Mouse (Mus musculus) urinary bladder, adult 18-20 months (tissue): ENCODE data around the gene Sulf2.
A peak's percentile ranks its signal among the peaks of the same experiment; 100 is the strongest.
"Not testable (repeated sequence)": the region's sequence is repeated elsewhere in the genome, so short reads cannot be mapped to it uniquely, and the experiment has no call there.

Source experiments
- DNase-seq, 2 experiments: peaks; one replicate each; pipeline ENCODE4 v3.0.0; 2022; ENCODE audit warnings: low spot score in 2 of 2, mixed read lengths in 2 of 2

Sulf2 gene

GRCm38 (mm10) chr2:166088991-166089390, 66.5 kb downstream of the Sulf2 start:
- DNase-seq = no peak

GRCm38 (mm10) chr2:166086457-166087233, 68.8 kb downstream of the Sulf2 start:
- DNase-seq = no peak

- no peak for DNase-seq
Observed at GRCm38 (mm10) chr2:166085780-166086179, 69.7 kb downstream of the Sulf2 start.

- not testable (repeated sequence) for DNase-seq
Observed at GRCm38 (mm10) chr2:166084964-166085363, 70.5 kb downstream of the Sulf2 start.

- no peak for DNase-seq
Observed at GRCm38 (mm10) chr2:166084111-166084510, 71.4 kb downstream of the Sulf2 start.

- no peak for DNase-seq
Observed at GRCm38 (mm10) chr2:166083542-166084031, 71.9 kb downstream of the Sulf2 start.

- no peak for DNase-seq
Observed at GRCm38 (mm10) chr2:166082661-166083060, 72.8 kb downstream of the Sulf2 start.

GRCm38 (mm10) chr2:166082193-166082592, 73.3 kb downstream of the Sulf2 start:
- DNase-seq = peak; percentile 54 to 58

- DNase-seq = peak; percentile 47 to 63
Observed at GRCm38 (mm10) chr2:166080967-166081750, 74.3 kb downstream of the Sulf2 start.

- DNase-seq = peak; percentile 60 to 62
Observed at GRCm38 (mm10) chr2:166079961-166080885, 75.2 kb downstream of the Sulf2 start.

- DNase-seq = peak in 1 of 2 experiments; percentile 68
Observed at GRCm38 (mm10) chr2:166079231-166079630, 76.2 kb downstream of the Sulf2 start.

GRCm38 (mm10) chr2:166077371-166077770, 78.1 kb downstream of the Sulf2 start:
- no peak for DNase-seq

GRCm38 (mm10) chr2:166074322-166074721, 81.1 kb downstream of the Sulf2 start:
- DNase-seq = no peak

- peak in 1 of 2 experiments; percentile 37 for DNase-seq
Observed at GRCm38 (mm10) chr2:166073082-166073481, 82.4 kb downstream of the Sulf2 start.

GRCm38 (mm10) chr2:166071889-166072288, 83.6 kb downstream of the Sulf2 start:
- DNase-seq = no peak

- DNase-seq = no peak
Observed at GRCm38 (mm10) chr2:166071481-166071880, 84.0 kb downstream of the Sulf2 start.

GRCm38 (mm10) chr2:166069738-166070137, 85.7 kb downstream of the Sulf2 start:
- DNase-seq = no peak

GRCm38 (mm10) chr2:166069164-166069563, 86.3 kb downstream of the Sulf2 start:
- DNase-seq = no peak

GRCm38 (mm10) chr2:166068261-166068660, 87.2 kb downstream of the Sulf2 start:
- no peak for DNase-seq

- no peak for DNase-seq
Observed at GRCm38 (mm10) chr2:166066434-166066833, 89.0 kb downstream of the Sulf2 start.

GRCm38 (mm10) chr2:166062431-166062830, 93.0 kb downstream of the Sulf2 start:
- DNase-seq = no peak

- no peak for DNase-seq
Observed at GRCm38 (mm10) chr2:166062008-166062407, 93.5 kb downstream of the Sulf2 start.
